Mouse (Mus musculus) activated CD4-positive, CD25-positive, alpha-beta regulatory T cell, adult 4 months (primary cell): Measurements from ENCODE around the gene Rpl18. TPM values are rescaled to one million over a fixed set of nuclear protein-coding genes. Genes with fewer than 3 reads are reported as not detected.

Source experiments
- ATAC-seq: one replicate; pipeline ENCODE4 v1.8.0; 2017
- polyA plus RNA-seq, 2 experiments: library from polyadenylated mRNA; unstranded; fragments of 100-300 nt; shearing (Covaris generic); gene quantifications; one replicate each; pipeline ENCODE4 v1.2.1; 2017

The Rpl18 gene
- polyA plus RNA-seq, 2 experiments from 2014 or later = 2,566 to 2,766 TPM

DNA sequence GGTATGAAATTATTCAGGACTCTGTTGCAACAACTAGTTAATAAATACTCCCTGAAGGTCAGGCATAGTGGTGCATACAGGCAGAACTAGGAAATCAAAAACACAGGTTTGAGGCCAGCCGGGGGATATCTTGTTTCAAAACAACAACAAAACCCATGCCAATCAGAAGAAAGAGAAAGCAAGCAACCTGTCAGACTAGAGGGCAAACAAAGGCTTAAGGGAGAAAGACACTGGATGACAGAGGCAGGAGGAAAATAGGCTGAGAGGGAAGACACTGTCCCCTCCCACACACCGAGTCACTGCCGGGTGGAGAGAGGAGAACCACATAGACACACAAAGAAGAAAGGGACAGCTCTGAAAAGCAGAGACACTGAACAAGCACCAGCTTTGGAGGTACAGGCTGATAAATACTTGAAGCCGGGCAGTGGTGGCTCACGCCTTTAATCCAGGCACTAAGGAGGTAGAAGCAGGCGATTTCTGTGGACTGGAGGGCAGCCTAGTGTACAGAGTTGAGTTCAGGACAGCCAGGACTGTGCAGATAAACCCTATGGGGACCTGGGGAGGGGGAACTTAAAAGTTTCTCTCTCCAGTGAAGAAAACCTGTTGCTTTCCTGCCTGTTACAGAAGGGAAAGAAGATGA, 1.3 kb upstream of the Rpl18 start:
- ATAC-seq = no peak

DNA sequence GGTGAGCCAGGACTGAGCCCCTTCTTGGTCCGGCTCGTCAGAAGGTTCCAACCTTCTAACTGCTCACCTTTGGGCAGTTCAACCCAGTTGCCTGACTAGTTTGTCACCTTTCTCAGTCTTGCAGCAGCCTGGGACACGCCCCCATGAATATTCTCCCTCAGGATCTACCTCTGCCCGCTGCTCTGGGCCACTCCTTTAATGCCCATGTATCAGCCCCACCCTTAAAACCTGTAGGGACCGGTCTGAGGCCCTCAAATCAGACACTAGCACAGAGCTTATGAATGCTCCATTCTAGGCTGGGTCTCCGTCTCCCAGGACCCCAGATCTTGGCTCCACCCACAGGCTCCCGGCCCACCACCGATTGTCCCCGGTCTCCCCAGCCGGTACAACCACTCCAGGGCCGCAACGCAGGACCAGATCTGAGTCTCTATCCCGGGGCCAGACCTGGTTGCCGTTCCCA, 597 bp upstream of the Rpl18 start:
- peak; percentile 3 for ATAC-seq

DNA sequence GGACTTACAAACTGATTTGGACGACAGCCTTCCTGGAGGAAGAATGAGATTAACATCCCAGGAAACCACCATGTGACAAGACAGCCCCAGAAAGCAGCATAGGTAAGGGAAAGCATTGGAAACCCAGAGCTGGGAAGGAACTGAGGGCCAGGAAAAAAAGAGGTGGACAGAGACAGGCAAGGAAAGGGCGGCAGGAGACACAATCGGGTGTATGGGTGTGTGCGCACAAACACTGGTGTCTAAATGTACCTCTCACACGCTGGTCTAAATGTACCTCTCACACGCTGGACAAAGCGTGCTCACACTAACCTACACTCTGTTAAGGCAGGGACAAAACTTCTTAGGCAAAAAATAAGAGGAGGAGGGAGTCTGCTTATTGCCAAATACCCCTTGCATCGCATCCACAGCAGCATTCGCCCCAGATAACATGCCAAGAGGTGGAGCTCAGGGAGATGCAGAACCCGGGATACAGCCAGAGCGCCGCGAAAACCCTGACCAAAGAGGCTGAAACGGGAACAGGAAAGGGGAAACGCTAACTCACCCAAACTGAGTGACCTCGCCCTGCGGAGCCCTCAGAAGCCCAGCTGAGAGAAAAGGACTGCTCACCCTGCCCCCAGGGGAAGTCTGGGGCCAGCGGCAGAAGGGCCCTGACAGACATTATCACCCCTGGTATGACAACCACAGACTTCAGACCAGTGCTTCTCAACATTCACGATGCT, 643 bp downstream of the Rpl18 start:
- no peak for ATAC-seq

DNA sequence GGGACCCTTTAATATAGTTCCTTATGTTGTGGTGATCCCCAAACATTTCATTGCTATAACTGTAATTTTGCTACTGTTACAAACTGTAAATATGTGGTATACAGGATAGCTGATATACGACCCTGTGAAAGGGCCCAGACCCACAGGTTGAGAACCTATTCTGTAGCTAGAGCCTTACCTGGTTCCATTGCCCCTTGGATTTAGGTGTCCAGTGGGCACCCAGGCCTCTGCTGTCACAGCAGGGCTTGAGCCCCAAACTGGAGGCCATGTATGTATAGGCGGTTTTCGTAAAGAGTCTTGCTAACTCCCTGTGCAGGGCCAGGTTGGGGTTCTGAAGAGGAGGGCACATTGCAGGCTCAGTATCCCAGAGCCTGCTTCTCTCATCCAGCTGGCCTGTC, 1.2 kb downstream of the Rpl18 start:
- no peak for ATAC-seq

DNA sequence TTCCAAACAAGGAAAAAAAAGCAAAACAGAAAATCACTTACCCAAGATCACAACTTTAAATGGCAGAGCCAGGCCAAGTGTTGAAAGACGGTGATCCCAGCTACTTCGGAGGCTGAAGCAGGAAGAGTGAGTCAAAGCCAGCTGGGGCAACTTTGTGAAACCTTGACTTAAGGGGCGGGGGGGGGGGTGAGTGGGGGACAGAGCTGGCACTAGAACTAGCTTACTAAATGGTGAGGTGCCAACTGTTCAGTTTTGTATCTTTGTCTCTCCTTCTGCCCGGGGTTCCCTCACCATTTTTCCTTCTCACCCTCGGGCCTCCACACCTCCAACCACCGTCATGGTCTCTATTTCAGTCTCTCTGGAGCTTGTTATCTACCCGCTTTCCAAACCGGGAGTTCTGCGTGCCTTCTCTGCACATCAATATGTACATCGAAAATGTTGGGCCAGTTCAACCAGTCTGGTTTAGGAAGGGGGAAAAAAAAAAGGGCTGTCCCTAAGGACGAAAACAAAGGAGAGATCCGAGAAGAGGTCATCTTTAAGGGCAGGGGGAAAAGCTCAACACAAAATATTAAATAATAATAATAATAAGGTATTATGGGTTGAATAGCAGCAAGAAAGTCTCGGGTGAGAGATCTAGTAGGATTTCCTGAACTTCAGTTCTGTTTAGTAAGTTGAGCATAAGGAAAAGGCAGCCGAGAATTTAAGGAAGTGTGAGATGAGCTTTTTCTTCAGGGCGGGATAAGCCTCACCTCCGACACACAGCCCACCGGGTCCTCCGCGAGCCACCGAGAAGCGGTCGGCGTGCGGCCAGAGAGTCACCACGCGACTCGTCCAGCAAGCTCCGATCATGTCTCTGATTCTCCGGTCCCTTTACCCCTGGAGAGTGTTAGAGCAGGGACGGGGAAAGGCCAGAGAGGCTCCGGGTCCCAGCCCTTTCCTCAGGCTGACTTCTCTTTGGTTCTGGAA, 2.0 kb downstream of the Rpl18 start:
- ATAC-seq = no peak

DNA sequence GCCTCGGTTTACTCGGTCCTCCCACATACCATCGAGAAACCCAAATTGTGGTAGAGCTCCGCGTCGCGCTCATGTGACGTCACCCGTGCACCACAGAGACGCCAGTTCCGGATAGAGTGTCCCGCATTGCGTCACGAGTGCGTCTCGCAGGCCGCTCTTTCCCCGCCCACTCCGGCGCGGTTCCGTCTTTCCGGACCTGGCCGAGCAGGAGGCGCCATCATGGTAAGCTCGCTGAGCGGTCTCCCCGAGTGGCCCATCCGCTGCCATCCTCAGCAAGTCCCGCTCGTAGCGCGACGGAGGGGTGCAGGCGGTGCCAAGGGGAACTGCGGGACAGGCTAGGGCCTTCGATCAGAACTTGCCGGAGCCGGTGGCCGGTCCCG, 2.7 kb downstream of the Rpl18 start, which contains the start of gene Sphk2:
TSS of gene Sphk2 (minus strand) at position 85 of the 380 bp plus-strand sequence.
- ATAC-seq = peak; percentile 68

DNA sequence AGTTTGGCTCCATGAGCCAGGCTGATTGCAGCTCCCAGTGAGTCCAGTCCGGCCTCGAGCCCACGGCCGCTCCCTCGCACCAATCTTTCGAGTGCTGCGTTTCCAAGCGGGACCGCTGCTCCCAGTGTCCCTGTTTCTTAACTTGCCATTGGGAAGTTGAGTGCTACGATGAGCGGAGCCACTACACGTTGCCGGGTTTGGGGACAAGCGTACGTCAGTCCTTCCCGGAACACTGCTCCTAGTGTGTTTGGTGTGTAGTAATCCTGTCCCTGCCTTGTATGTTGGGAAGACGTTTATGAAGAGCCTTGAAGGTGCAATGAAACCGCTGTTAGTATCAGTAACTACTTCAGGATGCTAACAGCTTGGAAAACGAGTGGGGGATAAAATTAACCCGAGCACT, 3.1 kb downstream of the Rpl18 start:
- ATAC-seq = no peak

DNA sequence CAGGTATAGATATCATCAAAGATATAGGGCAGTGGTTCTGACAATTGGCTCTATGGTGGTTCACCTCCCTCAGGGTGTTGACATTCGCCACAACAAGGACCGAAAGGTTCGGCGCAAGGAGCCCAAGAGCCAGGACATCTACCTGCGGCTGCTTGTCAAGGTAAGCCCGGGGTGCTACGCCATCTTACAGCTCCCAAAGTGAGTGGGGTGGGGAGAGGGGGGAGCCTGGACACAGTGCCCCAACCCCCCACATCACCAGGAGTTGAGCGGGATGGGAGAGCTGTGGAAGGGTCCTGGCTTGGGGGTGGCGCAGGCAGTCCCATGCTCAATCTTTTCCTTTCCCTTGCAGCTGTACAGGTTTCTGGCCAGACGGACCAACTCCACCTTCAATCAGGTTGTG, 3.9 kb downstream of the Rpl18 start:
- ATAC-seq = no peak

DNA sequence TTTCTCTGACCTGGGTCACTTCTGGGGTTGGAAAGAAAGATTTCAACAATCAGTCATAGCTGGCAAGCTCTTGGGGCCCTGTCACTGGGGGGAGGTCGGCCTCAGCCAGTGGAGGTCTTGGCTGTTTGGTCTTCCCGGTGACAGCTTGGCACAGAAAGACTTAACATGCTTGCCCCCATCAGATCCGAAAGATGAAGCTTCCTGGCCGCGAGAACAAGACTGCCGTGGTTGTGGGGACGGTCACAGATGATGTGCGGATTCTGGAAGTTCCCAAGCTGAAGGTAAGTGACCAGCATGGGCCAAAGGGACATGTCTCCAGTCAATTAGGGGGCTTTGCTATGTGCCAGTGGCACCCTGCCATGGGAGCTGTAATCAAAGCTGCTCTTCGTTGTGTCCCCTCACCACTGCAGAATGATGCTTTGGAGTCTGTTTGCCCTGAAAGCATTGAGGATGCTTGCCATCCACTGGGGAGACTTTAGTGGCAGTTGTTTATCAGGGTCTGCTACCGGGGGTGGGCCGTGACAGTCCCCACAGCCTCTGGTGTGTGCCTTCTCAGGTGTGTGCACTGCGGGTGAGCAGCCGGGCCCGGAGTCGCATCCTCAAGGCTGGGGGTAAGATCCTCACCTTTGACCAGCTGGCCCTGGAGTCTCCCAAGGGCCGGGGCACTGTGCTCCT, 4.6 kb downstream of the Rpl18 start:
- no peak for ATAC-seq

DNA sequence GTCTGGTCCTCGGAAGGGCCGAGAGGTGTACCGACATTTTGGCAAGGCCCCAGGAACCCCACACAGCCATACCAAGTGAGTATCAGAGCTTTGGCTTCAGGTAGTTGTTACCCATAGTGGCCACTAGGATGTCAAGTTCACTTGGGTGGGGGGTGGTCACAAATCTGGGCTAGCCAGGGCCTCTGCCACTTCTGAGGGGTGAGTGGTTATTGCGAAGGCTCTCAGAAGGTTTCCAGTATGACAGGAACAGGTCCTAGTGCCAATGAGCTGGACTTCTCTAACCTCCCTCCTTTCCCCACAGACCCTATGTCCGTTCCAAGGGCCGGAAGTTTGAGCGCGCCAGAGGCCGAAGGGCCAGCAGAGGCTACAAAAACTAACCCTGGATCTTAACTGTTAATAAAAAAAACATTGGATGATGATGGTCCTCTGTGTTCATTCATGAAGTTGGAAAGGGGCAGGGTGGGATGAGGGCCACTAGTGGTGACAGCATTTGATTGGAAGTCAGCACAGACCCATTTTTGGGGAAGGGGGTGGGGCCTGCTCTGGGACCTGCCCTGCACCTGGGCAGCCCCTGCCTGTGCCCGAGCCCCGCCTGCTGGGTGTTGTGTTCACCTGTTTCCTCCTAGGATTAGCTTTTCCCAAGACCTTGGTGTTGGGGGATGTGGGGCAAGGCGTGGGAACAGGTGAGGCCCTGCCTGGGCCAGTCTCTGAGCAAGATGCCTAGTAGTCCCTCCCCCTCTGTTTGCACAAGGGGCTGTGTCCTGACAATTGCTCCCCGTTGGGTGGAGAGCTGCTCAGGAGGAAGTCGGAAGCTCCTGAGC, 5.4 kb downstream of the Rpl18 start, which contains the start of gene Fam83e:
TSS of gene Fam83e (plus strand) at position 800 of the 821 bp plus-strand sequence.
- no peak for ATAC-seq

DNA sequence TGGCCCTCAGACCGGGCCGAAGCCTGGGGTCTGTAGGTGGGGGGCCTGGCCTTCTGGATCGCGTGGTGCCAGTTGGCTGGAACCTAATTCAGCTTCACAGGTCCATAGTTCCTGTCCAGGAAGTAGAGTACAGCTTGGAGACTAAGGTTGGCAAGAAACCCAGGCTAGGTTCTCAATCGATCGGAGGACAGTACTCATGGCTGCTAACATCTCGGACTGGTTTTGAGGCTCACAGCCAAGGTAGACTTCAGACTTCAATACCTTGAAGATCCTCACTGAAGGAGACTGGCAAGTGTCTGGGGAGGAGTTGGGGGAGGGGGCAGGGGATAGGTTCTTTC, 5.9 kb downstream of the Rpl18 start:
- no peak for ATAC-seq

DNA sequence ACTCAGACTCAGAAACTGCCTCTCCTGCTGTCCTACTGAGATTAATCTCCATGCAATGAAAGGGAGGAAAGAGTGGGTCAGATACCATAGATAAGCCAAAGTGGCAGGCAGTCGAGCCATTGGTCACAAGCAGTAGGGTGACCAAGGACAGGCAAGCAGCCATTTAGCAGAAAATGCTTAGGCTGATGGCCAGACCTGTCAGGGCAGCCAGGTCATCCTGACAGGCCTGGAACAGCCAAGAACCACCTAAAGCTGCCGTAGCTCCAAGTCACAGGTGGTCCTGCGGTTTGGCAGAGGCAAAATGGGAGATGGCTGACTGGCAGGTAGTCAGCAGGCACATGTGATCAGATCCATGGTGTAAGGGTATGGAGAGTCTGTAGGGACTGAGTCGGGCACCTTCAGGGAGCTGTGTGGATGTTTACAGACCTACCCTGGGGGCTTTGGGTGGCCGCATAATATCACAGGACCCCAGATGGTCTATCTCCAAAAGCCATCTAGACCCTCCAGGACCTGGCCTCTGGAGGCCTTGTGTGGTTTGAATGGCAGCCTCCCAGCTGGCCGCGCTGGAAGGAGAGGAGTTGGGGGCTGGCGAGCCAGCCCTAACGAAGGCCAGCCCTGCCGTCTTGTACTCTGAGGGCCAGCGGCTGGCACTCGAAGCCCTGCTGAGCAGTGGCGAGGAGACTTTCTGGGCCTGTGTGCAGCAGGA, 6.5 kb downstream of the Rpl18 start:
- no peak for ATAC-seq

DNA sequence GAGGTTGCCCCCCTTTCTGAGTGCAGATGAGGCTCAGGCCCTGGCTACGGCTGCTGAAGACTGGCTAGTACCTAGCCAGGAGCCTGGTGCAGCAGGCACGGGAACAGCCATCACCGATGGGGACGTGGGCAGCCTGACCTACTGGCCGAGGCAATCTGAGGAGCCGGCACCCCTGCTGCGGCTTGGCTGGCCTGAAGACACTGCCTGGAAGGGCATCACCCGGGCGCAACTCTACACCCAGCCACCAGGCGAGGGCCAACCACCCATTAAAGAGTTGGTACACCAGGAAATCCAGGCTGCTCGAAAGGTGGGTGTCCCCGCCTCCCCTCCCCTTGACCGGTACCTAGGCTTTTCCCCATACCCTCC, 7.1 kb downstream of the Rpl18 start:
- no peak for ATAC-seq

DNA sequence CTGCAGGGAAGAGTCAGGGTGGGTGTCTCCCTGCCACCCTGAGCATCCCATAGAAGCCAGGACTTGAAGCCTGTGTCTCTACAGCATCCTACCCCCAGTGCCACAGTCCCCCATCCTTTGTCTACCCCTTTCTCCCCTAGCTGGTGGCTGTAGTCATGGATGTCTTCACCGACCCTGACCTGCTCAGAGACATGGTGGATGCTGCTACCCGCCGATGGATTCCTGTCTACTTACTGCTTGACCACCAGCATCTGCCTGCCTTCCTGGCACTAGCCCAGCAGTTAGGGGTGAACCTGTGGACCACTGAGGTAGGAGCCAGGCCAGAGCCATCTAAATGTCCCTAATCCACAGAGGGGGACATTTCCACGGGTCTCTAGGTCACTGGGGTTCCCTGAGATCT, 8.0 kb downstream of the Rpl18 start:
- ATAC-seq = no peak

DNA sequence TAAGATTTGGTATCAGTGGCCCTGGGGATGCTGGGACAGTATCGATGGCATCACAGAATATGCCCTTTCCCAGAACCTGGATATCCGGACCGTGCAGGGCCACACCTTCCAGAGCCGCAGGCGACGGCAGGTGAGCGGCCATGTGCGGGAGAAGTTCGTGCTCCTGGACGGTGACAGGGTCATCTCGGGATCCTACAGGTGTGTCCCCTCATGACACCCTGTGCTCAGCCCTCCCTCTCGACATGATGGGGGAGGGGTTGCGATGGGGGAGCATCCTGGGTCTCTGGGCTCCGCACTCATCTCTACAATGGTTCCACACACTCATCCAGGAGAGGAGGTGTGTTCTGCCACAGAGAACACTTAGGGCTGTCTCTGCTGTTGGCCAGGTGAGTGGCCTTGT, 8.5 kb downstream of the Rpl18 start:
- ATAC-seq = no peak

DNA sequence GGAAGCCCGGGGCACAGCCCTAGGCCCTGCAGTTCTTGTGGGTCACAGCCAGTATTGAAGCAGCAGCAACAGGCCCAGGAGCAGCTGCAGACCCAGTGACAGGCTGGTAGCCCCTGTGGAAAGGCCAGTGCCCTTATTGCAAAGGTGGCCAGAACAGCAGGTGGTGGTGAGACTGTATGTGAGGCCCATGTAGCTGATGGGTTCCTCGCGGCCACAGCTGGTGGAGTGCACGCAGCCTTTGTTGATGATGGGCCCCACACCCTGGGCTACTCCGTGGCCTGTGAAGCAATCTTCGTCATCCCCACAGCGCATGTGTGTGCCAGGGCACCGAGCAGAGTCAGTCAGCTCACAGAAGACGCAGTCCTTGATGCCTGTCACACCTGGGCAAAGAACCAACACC, 9.9 kb downstream of the Rpl18 start:
- ATAC-seq = no peak

DNA sequence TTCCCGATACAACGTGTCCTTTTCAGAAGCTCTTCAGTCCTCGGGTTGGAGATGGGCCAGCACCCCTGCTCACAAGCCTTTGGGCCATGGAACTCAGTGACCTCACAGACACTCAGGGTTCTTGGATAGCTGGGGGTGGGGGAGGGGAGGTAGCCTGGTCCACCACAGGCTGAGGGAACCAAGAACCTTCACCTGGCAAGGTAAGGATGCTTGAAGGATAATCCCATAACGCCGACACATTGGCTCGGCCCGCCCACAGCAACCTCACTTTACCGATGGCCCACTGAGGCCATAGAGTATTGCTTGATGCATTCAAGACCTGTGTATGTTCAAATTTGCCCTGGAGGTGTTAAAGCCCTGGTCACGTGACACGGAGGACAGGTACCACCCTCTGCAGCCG, 10.5 kb downstream of the Rpl18 start, which contains the start of gene Spaca4:
TSS of gene Spaca4 (minus strand) at position 101 of the 400 bp plus-strand sequence.
- no peak for ATAC-seq

DNA sequence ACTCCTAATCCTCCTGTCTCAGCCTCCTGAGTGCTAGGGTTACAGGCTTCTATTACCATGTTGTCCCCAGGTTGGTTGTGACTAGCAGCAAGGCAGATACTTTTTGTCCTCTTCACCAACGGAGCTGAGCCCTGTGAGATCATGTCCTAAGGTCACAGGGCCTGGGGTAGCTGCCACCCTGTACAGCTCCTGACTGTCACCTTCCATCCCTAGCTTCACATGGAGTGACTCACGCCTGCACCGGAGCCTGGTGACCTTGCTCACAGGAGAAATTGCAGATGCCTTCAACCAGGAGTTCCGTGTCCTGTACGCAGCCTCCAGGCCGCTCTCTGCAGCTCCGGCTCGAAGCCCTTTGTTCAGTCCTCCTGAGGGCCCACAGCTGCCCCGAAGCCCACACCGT, 11.2 kb downstream of the Rpl18 start:
- no peak for ATAC-seq

DNA sequence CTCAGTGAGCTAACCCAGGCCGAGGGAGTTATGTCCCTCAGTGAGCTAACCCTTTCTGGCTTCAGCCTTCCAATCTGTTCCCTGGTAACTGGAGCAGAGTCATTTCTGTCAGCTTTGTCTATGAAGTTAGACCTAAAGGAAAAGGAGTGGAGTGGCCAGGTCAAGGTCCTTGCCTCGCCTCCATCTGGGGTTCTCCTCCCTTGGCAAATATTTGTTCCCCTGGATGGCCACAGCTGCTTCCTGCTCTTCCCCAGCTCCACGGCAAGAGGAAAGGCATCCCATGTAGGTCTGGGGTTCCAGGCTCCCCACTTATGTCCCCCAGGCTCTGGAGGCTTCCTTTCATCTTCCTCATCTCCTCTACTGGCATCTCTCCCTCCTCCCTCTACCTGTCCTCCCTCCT, 12.4 kb downstream of the Rpl18 start:
- no peak for ATAC-seq

DNA sequence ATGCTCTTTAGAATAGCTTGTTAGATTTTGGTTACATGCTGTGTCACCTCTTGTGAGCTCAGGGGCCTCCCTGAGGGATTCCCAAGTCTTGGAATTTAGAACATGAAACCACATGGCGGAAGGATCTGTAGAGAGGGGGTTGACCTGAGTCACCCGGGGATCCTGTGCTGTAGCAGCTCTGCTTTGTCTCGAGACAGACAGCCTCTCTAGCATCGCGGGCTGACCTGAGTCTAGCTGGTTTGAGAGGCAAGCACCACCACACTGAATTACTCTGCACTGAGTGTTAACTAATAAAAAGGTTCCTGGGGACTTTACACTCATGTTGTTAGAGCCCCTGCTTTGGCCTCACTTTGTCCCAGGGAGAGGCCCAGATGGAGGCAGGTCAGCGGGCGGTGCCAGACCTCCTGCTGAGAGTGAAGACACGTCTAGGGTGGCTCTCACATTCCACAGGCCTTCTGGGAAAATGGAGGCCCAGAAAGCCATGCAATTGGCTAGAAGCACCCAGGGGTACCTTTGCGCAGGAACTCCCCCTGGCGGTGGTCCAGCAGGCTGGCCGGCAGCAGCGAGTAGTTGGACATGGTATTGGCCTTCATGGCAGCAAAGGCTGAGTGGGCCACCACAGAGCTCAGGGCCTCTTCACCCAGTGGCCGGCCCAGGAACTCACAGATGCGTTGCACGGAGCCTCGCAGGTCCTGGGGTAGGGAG, 15.6 kb downstream of the Rpl18 start:
- no peak for ATAC-seq
